Mouse (Mus musculus): Measurements from ENCODE around the gene Grcc10.
A peak's percentile ranks its signal among the peaks of the same experiment; 100 is the strongest.

The Grcc10 gene

DNA sequence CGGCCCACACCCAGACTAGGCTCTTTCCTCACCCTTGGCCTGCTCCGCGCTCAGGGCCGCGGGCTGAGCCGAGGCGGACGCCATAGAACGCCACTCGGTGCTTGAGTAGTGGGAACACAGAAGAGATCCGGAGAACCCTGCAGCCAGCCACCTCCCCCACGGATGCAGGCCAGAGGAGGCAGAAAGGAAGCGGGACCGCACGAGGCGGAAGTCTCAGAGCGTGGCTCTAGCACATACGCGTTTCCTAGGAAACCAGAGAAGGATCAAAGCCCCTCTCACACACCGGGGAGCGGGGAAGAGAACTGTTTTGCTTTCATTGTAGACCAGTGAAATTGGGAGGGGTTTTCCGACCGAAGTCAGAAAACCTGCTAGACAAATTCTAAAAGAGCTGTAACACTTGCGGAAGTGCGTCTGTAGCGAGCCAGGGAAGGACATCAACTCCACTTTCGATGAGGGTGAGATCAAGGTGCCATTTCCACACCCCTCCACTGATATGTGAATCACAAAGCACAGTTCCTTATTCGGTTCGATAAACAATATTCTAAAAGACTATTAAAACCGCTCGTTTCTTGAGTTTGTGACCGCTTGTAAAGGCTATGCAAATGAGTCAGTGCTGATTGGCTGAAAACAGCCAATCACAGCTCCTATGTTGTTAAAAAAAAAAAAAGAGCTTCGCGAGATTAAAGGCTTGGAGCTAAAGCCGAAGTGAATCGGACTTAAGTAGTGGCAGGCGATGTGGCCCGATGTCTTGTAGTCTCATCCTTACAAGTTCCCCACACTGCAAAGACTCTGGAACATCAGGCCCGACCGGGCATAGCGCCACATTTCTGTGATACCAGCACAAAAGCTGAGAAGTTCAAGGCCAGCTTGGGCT lies at the start of gene Grcc10:
Gene Grcc10, minus strand, starts transcription at position 487 of the 874 bp plus-strand sequence.
- peak; percentile 87 for DNase-seq

DNA sequence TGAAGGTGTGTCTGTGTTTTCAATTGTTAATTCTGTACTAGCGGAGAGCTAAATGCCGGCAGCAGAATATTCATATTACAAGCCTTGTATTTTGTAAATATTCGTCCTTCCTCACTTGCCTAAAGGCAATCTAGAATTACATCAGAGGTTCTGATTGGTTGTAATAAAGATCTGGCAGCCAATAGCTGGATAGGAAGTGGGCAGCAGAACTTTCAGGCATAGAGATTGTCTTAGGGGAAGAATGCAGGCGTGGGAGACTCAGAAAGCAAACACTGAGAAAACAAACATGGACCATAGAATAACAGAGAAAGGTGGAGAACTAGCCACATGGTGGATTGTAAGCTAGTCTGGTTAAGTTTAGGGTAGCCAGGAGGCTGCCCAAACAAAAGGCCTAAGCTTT lies 48.9 kb upstream of the Grcc10 start:
- DNase-seq, result no peak

DNA sequence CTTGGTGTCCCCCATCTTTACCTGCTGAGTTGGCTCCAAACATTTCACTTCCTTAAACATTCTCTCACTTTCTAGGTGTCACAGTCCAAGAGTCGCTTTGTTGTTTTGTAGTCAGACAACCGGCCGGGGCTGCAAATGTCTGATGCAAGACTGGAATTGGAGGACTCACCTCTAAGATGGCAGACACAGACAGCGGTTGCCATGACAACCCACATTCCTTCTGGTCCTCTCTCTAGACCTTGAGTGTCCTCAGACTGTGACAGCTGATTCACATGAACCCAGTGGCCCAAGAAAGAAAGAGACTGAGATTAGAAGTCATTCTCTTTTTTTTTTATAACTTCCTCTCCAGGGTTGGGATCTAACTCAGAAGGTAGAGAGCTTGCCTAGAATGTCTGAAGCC lies 48.3 kb upstream of the Grcc10 start:
- DNase-seq, result no peak

- no peak for DNase-seq
Observed at GRCm38 (mm10) chr6:124787722-124788121, 46.5 kb upstream of the Grcc10 start.

GRCm38 (mm10) chr6:124786756-124787420 lies 45.7 kb upstream of the Grcc10 start:
- DNase-seq, result peak; percentile 53 to 58

DNA sequence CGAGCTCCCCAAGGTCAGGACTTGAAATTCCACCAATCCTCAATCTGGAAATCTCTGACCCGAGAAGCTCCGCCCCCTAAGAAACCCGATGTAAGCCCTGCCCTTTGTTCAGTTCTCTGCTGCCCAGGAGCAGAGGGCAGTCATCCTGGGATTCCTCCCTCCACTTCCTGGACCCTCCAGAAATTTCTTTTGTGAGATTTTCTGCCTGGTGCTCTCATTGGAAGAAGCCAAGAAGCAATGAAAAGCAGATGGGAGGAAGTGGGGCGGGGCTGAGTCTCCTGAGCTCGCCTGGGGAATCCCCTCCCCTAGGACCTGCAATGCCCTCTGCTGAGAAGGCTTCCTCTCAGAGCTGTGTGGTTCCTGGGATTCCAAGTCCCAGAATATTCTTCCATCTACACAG lies 41.3 kb upstream of the Grcc10 start:
- DNase-seq, result peak in 1 of 2 experiments; percentile 47

- no peak for DNase-seq
Observed at GRCm38 (mm10) chr6:124780917-124781316, 39.7 kb upstream of the Grcc10 start.

DNA sequence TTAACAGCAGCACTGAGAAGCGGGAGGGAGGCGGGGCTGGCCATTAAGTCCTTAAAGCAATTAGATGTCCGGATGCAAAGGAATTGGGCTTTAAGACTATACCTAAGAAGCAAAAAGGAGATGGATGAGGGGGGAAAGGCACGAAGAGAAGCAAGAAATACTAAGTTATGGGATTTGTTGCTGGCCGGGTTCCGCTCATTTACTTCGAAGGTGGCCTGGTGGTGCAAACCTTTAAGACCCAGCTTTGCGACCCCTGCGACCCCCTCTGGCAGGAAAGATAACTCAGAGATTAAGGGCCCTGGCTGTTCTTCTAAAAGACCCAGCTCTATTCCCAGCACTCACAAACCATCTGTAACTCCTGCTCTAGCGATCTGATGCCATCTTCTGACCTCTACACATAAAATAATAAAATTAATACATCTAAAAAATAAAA lies 38.8 kb upstream of the Grcc10 start:
- DNase-seq, result peak in 1 of 2 experiments; percentile 50

DNA sequence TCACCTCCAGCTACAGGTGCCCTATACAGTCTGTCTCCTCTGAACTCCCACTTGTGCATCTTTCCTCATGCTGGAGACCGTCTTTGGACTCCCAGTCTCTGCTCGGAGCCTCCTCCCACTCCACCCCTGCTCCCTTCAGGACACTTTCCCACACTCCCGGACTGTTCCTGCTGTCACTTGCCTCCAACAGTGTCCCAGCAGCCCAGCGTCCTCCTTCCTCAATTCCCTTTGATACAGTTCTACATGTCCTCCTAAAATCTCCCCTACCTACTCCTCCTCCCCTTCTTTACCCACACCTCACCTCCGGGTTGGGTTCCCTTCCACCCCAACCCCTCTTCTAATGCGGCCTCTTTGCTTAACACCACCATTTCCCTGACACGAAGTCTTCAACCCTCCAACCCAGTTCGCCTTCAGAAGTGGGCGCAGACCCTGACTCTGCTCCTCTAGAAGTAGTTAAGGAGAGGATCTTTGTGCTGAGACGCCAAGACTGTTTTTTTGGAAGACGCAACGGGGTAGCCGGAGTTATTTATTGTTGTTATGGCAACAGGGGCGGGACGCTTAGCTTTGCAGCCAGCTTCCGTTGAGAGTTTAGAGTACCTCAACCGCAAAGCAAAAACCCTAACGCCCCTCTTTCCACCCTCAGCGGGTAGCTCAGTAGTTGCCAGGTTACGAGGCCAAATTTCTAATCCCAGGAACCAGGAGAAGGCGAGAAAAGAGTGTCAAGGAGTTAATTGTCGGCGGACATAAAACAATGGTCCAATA lies 38.2 kb upstream of the Grcc10 start, which contains the start of gene Lrrc23:
Gene Lrrc23, minus strand, starts transcription at position 506 of the 762 bp plus-strand sequence.
- peak in 1 of 2 experiments; percentile 48 for DNase-seq

GRCm38 (mm10) chr6:124770511-124770910 lies 29.3 kb upstream of the Grcc10 start:
- DNase-seq, result no peak

DNA sequence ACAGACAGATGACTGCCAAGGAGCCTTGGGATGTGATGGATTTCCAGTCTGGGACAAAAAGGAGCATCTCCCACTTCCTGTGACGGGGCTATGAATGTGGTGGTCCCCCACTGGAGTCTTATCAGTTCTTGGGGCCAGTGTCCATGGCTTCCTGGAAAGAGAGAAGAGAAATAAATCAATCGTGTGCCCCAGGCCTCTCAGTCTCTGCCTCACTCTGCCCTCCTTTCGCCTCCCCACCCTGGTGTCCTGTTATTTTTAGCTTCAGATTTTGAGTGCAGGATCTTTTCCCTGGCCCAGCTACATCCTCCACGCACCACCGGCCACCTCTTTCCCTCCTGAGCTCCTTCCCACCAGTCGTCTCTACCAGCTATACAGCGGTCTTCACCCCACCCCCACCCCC lies 28.8 kb upstream of the Grcc10 start:
- DNase-seq, result no peak

- DNase-seq, result no peak
Observed at GRCm38 (mm10) chr6:124769101-124769765, 28.1 kb upstream of the Grcc10 start, which contains the start of gene Eno2. Gene Eno2 (minus strand): TSS chr6:124769673.

- DNase-seq, result no peak
Observed at GRCm38 (mm10) chr6:124768704-124769044, 27.5 kb upstream of the Grcc10 start.

GRCm38 (mm10) chr6:124767920-124768703 lies 26.9 kb upstream of the Grcc10 start:
- DNase-seq, result no peak

- DNase-seq, result no peak
Observed at GRCm38 (mm10) chr6:124767536-124767919, 26.4 kb upstream of the Grcc10 start.

DNA sequence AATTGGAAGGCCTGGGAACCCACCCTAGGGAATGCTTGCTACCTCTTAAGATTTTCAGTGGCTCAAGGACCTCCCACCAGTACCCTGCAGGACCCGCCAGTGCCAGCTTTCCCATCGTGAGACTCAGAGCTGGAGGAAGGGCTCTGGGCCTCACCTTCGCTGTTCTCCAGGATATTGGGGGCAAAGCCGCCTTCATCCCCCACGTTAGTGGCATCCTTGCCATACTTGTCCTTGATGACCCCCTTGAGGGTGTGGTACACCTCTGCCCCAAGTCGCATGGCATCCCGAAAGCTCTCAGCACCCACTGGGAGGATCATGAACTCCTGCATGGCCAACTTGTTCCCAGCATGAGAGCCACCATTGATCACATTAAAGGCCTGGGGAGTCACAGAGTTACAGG lies 24.8 kb upstream of the Grcc10 start:
- no peak for DNase-seq

- peak; percentile 87 to 90 for DNase-seq
Observed at GRCm38 (mm10) chr6:124759259-124759658, 18.1 kb upstream of the Grcc10 start.

DNA sequence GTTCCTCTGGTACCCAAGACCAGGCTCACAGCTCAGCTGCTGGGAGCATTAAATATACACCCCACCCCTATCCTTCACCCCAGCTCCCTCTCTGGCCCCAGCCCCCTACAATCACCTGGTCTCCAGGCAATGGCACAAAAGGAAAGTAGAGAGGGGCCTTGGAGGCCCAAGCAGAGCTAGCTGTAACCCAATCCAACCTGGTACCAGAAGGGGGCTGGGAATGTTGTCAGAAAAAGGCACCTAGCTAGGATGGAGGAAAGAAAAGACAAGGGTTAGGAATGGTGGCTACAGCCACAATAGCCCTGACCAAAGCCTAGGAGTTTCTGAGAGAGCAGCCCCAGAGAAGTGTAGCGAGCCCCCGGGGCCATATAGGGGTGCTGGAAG lies 17.7 kb upstream of the Grcc10 start:
- DNase-seq, result no peak

- DNase-seq, result peak in 1 of 2 experiments; percentile 59
Observed at GRCm38 (mm10) chr6:124757909-124758848, 17.0 kb upstream of the Grcc10 start.

GRCm38 (mm10) chr6:124757351-124757880 lies 16.2 kb upstream of the Grcc10 start:
- DNase-seq, result no peak
